Mouse (Mus musculus) small intestine, adult 2 months (tissue): Measurements from ENCODE around the gene Naa35.

ENCODE experiments used
- CTCF ChIP-seq: fragments of 200-500 bp; IDR thresholded peaks from 2 replicates; pipeline ENCODE4 v1.5.1; 2012; ENCODE audit warnings: low read depth, mild to moderate bottlenecking, control low read depth, inconsistent platforms, low read length, moderate library complexity, mixed read lengths; ENCODE audit not compliant: insufficient replicate concordance, insufficient read length; ENCODE audit errors: extremely low read depth
- POLR2A ChIP-seq: fragments of 200-500 bp; IDR thresholded peaks from 2 replicates; pipeline ENCODE4 v1.6.1; 2012; ENCODE audit warnings: low read depth, mild to moderate bottlenecking, control low read depth, inconsistent platforms, low read length, moderate library complexity

- TF ChIP-seq CTCF = no peak
- no peak for TF ChIP-seq POLR2A
These were observed 46.4 kb upstream of the Naa35 start for GRCm38 (mm10) chr13:59538661-59539060.
